Mouse (Mus musculus) liver, adult 2 months (tissue): ENCODE measurements around the gene Lars2. TPM values are rescaled to one million over a fixed set of nuclear protein-coding genes. Genes with fewer than 3 reads are reported as not detected.

ENCODE experiments used
- DNase-seq: peaks from one replicate; pipeline ENCODE4 v3.0.0-alpha.2; 2011; ENCODE audit warnings: low read depth, low spot score; ENCODE audit errors: extremely low read depth
- H3K27ac ChIP-seq: fragments of 200-500 bp; replicated peaks from 2 replicates; pipeline ENCODE4 v1.5.1; 2012; ENCODE audit warnings: low read depth, mild to moderate bottlenecking, control low read depth, inconsistent platforms, low read length; ENCODE audit not compliant: insufficient read depth
- H3K27me3 ChIP-seq: fragments of 200-500 bp; 2 replicates; pipeline ENCODE4 v1.6.1; 2012; ENCODE audit warnings: mild to moderate bottlenecking, moderate library complexity, low read length, inconsistent platforms; ENCODE audit not compliant: control insufficient read depth, insufficient read depth
- H3K36me3 ChIP-seq: fragments of 200-500 bp; 2 replicates; pipeline ENCODE4 v1.6.1; 2012; ENCODE audit warnings: low read length, inconsistent platforms; ENCODE audit not compliant: control insufficient read depth, insufficient read depth
- H3K4me1 ChIP-seq: fragments of 200-500 bp; 2 replicates; pipeline ENCODE4 v1.6.1; 2011; ENCODE audit warnings: low read length; ENCODE audit not compliant: control insufficient read depth, insufficient read depth
- H3K4me3 ChIP-seq: fragments of 200-500 bp; 2 replicates; pipeline ENCODE4 v1.5.1; 2011; ENCODE audit warnings: low read depth, mild to moderate bottlenecking, control low read depth, low read length, moderate library complexity; ENCODE audit not compliant: insufficient read depth
- H3K79me2 ChIP-seq: fragments of 200-500 bp; 2 replicates; pipeline ENCODE4 v1.6.1; 2012; ENCODE audit warnings: inconsistent platforms, mild to moderate bottlenecking, low read length, moderate library complexity; ENCODE audit not compliant: control insufficient read depth, insufficient read depth
- H3K9ac ChIP-seq: fragments of 200-500 bp; 2 replicates; pipeline ENCODE4 v1.6.1; 2012; ENCODE audit warnings: low read depth, mild to moderate bottlenecking, control low read depth, inconsistent platforms, low read length
- CTCF ChIP-seq: fragments of 200-500 bp; IDR thresholded peaks from 2 replicates; pipeline ENCODE4 v1.5.1; 2011; ENCODE audit warnings: low read depth, low read length, control low read depth
- POLR2A ChIP-seq: fragments of 200-500 bp; IDR thresholded peaks from 2 replicates; pipeline ENCODE4 v1.6.1; 2011; ENCODE audit warnings: low read length, control low read depth; ENCODE audit not compliant: insufficient read depth; ENCODE audit errors: extremely low read depth
- WGBS: fragments of 180-500 bp; shearing (Covaris S2); methylation state at CpG from one replicate; pipeline ENCODE4 v1.1.7; 2018; 5-methylcytosine and 5-hydroxymethylcytosine counted together
- polyA plus RNA-seq: library from polyadenylated mRNA; depleted of rRNA; stranded (reverse); fragments of >200 nt; gene quantifications from 2 replicates; pipeline ENCODE4 v1.2.3, GENCODE M21; 2012
- total RNA-seq: library from RNA; depleted of rRNA; stranded (reverse); fragments of >200 nt; gene quantifications from 2 replicates; pipeline ENCODE4 v1.2.3, GENCODE M21; 2014

Lars2 gene
- total and polyA plus RNA-seq, 2 experiments: 24.1 to 482 TPM

GRCm38 (mm10) chr9:123469087-123469486 is 102.4 kb downstream of the Lars2 start:
- H3K79me2 ChIP-seq: no peaks in the 10 kb centered on the region
- TF ChIP-seq POLR2A (no peak), CTCF (no peak)
- peaks cover 7% of the 10 kb centered on the region; the same call in 1 of the 2 replicates for H3K4me1 ChIP-seq
- H3K27me3 ChIP-seq: no peaks in the 10 kb centered on the region
- H3K27ac ChIP-seq: no peak overlapping the region
- H3K9ac ChIP-seq: no peak overlapping the region
- no peak overlapping the region for H3K4me3 ChIP-seq
- no peak for DNase-seq
- H3K36me3 ChIP-seq: no peaks in the 10 kb centered on the region

GRCm38 (mm10) chr9:123473377-123473776 is 106.7 kb downstream of the Lars2 start:
- Histone ChIP-seq H3K79me2 (no peaks in the 10 kb centered on the region), H3K4me3 (no peak overlapping the region), H3K27me3 (no peaks in the 10 kb centered on the region), H3K27ac (peak overlapping the region; percentile 42), H3K9ac (no peak overlapping the region), H3K36me3 (no peaks in the 10 kb centered on the region), H3K4me1 (peaks cover 7% of the 10 kb centered on the region; the same call in 1 of the 2 replicates)
- TF ChIP-seq POLR2A: no peak
- no peak for TF ChIP-seq CTCF
- DNase-seq: peak; percentile 92

- no peak for TF ChIP-seq POLR2A
- no peak for TF ChIP-seq CTCF
- Histone ChIP-seq H3K27ac (no peak overlapping the region), H3K9ac (no peak overlapping the region), H3K4me1 (peaks cover 21% of the 10 kb centered on the region), H3K27me3 (no peaks in the 10 kb centered on the region), H3K4me3 (no peak overlapping the region), H3K36me3 (no peaks in the 10 kb centered on the region), H3K79me2 (peaks cover 16% of the 10 kb centered on the region; the same call in 1 of the 2 replicates)
- WGBS: 68% methylated on average over 1 of the region's 1 CpGs
- DNase-seq: no peak
These were observed 108.8 kb downstream of the Lars2 start for GRCm38 (mm10) chr9:123475569-123475968.

GRCm38 (mm10) chr9:123478031-123478585 is 111.4 kb downstream of the Lars2 start:
- peak overlapping the region; percentile 72 for H3K9ac ChIP-seq
- peak overlapping the region; percentile 66 for H3K4me3 ChIP-seq
- H3K27ac ChIP-seq: peak overlapping the region; percentile 65
- TF ChIP-seq CTCF (peak; percentile 68), POLR2A (no peak)
- DNase-seq: peak; percentile 69
- H3K36me3 ChIP-seq: peaks cover 2% of the 10 kb centered on the region; the same call in 1 of the 2 replicates
- 0% methylated on average over 23 of the region's 29 CpGs for WGBS
- H3K79me2 ChIP-seq: peaks cover 29% of the 10 kb centered on the region
- peaks cover 26% of the 10 kb centered on the region for H3K4me1 ChIP-seq
- no peaks in the 10 kb centered on the region for H3K27me3 ChIP-seq

- H3K4me3 ChIP-seq: peak within 1 kb of the TSS; percentile 96
- peaks cover 2% of the 10 kb centered on the region; the same call in 1 of the 2 replicates for H3K36me3 ChIP-seq
- WGBS: under 1% methylated on average over 40 of the region's 57 CpGs
- H3K9ac ChIP-seq: peak within 1 kb of the TSS; percentile 94
- peak; percentile 66; the same call in 1 of the 2 replicates for TF ChIP-seq POLR2A
- TF ChIP-seq CTCF: peak; percentile 35; the same call in 1 of the 2 replicates
- H3K79me2 ChIP-seq: peaks cover 29% of the 10 kb centered on the region
- peak; percentile 67 for DNase-seq
- peak within 1 kb of the TSS; percentile 94 for H3K27ac ChIP-seq
- peaks cover 26% of the 10 kb centered on the region for H3K4me1 ChIP-seq
- no peaks in the 10 kb centered on the region for H3K27me3 ChIP-seq
These were observed 112.0 kb downstream of the Lars2 start, which contains the start of gene Limd1 for GRCm38 (mm10) chr9:123478586-123479195. Gene Limd1, plus strand, starts transcription at chr9:123478706.

GRCm38 (mm10) chr9:123479196-123479669 is 112.5 kb downstream of the Lars2 start:
- WGBS: 4% methylated on average over 17 of the region's 17 CpGs
- Histone ChIP-seq H3K27ac (peak overlapping the region; percentile 94), H3K4me1 (peaks cover 26% of the 10 kb centered on the region), H3K9ac (peak overlapping the region; percentile 94), H3K36me3 (peaks cover 2% of the 10 kb centered on the region; the same call in 1 of the 2 replicates), H3K4me3 (peak overlapping the region; percentile 96), H3K79me2 (peaks cover 33% of the 10 kb centered on the region), H3K27me3 (no peaks in the 10 kb centered on the region)
- TF ChIP-seq CTCF (no peak), POLR2A (no peak)
- peak; percentile 37 for DNase-seq
